Mouse (Mus musculus) adrenal gland, postnatal 25 days (tissue): ENCODE measurements around the gene 4933430I17Rik. TPM values are rescaled to one million over a fixed set of nuclear protein-coding genes. Genes with fewer than 3 reads are reported as not detected.
"Not testable (repeated sequence)": the region's sequence is repeated elsewhere in the genome, so short reads cannot be mapped to it uniquely, and the experiment has no call there.

Source experiments
- DNase-seq: peaks from one replicate; pipeline ENCODE4 v3.0.0; 2021; ENCODE audit warnings: mixed read lengths
- long read RNA-seq: library from polyadenylated mRNA; stranded (forward); transcript quantifications from one replicate; pipeline ENCODE4 v2.0.0, GENCODE M21; 2021
- total RNA-seq: library from RNA; stranded (reverse); gene quantifications from 2 replicates; pipeline ENCODE4 v1.2.3, GENCODE M21; 2021

4933430I17Rik gene
- total RNA-seq, result 0.64 TPM in 1 of 2 replicates, not detected in the other
- long read RNA-seq, result 0 reads

DNA sequence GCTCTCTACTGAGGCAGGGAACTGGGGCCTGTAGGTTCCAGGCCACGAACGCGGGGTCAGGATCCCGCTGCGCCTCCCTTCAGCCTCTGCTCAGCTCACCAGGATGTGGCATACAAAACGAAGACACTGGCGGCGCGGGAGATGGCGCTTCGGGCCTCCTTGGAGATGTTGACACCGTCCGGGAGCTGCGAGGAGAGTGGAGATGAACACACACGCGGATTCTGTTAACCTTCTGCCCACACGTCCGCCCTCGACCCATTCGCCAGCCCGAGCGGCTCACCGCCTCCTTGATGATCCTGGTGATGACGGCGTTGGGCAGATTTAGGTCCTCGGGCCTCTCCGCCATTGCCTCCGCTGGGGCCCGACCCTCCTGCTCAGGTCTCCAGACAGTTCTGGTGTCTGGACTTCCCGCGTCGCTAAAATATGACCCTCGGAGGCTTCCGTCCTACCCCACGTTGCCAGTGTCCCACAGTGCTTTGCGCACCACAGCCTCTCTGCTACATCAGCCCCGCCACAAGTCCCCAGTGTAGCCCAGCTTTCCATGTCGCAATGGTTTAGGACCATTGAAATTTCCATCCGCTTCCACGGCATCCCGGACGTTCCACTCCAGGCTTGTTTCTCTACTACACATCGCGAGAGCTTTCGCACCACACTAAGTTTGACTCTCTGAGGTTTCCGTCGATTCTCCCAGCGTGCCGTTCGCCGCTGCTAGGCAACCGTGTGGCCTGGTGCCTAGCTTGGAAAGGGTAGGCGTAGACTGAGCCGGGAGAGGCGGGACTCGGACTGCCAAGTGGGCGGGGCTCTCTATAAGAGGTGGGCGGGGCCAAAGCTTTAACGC, at the start of gene 4933430I17Rik, which contains the start of gene Pole3:
Gene 4933430I17Rik (plus strand): TSS at position 719 of the 838 bp plus-strand sequence.
Gene Pole3 (minus strand): TSS at position 418 of the 838 bp plus-strand sequence.
- DNase-seq, result peak; percentile 96

DNA sequence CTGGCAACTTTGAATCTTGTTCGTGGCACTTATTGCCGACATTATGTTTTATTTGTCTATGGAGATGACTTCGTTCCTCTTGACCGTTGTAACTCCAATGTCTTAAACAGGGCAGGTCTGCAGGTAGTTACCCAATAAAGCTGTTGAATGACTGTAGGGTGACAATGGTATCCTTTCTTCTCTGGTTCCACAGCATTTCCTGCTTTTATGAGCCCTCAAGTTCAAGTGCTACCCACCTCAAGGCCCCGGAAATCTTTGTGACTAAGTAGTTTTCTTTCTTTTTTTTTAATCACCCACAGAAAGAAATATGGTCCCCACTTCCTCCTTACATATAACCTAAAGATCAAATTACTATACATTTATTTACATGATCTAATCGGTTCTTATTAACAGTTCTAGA, 49.4 kb upstream of the 4933430I17Rik start:
- no peak for DNase-seq

DNA sequence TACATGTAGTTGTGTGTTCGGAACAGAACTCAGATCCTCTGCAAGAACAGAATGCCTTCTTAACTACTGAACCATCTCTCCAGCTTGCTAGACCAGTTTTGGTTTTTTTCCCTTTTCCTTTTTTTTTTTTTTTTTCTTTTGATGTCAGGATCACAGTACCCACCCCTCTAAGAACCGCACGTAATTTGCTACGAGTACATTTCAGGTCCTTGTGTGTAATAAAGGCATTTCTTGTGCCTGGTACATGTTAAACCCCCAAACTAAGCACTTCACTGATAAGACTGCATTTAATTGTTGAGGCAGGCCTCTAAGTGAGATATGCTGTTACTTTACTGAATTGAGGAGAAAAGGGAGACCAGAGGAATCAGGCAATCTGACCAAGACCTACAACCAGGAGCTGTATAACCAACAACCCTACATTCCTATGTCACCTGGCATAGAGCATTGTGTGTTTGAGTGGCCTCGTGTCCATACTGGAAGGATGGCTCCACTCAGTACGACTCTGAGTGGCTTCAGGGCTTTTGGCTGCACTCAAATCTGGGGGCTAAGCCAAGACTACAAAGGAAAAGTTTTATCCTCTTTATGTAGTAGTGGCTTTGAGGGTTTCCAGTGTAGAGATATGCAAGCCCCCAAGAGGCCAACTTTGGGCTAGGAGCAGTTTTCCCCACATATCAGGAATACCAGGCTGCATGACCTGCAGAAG, 47.5 kb upstream of the 4933430I17Rik start:
- no peak for DNase-seq

DNA sequence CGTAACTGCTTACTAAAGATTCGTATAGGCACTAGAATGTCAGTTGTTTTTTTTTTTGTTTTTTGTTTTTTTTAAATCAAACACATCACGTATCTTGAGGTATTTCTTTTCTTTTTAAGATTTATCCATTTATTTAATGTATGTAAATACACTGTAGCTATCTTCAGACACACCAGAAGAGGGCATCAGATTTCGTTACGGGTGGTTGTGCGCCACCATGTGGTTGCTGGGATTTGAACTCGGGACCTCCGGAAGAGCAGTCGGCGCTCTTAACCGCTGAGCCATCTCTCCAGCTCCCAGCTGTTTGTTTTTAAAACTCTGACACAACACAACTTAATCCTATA, 45.6 kb upstream of the 4933430I17Rik start:
- not testable (repeated sequence) for DNase-seq

DNA sequence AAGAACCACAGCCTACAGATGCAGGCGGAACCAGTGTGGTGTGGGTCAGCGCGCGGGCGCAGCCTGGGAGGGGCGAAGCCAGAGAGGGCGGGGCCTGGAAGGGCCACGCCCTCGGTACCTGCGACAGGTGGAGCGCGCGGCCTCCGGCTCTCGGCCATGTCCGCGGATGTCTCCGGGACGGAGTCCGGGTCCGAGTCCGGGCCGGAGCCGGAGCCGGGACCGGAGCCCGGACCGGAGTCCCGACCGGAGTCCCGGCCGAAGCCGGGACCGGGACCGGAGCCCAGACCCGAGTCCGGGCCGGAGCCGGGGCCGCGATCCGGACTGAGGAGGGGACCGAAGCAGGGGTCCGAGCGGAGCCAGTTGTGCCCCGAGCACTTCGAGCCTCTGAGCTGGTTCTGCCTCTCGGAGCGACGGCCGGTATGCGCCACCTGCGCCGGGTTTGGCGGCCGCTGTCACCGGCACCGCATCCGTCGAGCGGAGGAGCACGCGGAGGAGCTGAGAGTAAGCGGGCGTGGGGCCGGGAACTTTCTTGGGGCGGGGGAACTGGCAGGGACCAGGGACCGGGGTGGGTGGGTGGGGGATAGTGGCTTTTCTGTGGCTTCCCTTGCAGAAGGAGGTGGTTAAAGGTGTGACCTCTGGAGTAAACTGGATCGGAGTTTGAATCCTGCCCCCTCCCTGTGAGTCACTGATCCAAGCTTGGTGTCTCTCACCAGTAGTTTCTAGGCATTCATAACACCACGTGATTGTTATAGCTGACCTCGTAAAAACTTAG, 45.0 kb upstream of the 4933430I17Rik start, which contains the start of gene Bspry:
Gene Bspry (plus strand): TSS at position 117 of the 772 bp plus-strand sequence.
- peak; percentile 50 for DNase-seq

DNA sequence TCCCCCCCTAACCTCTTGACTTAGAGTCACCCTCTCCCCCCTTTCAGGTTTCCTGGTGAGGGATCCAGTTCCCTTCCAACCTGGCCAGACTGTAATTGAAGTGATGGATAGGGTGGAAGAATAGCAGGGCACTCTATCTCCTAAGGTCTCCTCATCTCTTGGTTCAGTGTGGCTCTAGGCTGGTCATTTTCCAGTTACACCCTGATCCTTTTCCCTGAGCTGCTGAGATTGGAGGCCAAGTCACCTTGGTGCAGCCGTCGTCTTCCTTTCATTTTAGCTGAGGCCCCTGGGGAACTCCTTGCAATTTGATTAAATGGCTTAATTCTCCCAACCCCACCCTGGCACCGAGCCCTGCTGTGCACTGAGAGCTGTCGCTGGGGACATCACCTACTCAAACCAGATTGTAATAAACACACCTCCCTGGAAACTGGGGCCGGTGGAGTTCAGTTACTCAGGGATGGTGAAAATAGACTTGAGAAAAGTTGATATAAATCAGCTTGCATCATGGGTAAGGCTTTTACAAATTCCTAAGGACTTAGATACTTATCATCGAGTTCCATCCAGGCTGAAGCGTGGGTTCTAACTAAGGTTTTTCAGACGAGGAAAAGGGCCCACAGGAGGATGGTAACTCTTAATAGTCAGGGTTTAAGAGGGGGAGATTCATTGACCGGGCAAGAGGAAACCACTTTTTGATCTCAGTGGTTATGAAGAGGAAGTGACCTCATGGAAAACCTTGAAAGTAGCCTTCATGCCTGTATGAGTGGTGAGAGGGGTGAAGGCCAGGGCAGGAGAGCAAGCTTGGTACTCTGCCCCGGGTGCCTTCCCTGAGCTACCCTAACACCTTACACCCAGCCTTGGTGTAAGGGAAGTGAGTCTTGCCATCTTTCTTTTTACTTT, 44.2 kb upstream of the 4933430I17Rik start:
- DNase-seq, result no peak

DNA sequence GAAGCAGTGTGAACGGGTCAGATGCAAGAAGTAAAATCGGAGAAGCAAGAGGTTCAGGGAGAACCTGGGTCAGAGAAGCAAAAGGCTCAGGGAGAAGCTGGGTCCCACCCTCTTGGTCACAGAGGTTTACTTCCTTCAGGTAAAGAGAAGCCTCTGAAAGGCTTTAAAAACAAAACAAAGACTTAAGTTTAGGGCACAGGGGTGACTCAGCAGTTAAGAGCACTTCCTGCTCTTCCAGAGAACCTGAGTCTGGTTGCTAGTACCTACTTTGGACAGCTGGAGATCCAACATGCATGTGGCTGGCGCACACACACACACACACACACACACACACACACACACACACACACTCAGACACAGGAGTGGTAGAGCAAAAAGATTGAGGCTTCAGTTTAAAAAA, 40.2 kb upstream of the 4933430I17Rik start:
- no peak for DNase-seq

DNA sequence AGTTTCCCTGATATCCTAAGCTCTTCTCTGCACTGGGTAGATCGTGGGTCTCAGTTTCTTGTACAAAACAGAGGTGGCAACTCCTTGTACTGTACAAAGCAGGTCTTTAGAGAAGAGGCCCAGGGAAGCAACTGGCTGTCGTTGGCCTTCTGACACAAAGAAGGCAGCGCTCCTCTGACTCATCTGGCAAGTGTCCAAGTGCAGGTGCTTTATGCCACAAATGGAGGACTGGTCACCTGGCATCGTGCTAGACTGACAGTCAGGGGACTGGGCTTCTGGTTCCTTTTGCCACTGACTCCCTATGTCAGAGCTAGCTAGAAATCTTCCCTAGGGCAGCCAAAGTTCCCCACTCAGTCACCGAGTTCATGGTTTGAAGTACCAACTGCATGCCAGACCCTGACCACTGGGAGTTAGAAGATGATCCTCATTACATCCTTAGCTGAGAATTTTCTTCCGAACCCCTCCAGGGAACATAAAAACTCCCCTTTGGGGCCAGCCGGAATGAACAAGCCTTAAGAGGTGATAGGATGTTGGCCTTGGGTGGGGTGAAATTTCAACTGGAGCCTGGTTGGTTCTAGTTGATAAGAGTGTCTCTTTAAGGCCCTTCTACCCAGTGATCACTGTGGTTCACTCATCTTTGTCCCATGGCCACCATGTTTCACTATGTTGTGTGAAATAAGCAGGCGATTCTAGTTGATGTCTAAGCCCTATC, 39.6 kb upstream of the 4933430I17Rik start:
- no peak for DNase-seq

DNA sequence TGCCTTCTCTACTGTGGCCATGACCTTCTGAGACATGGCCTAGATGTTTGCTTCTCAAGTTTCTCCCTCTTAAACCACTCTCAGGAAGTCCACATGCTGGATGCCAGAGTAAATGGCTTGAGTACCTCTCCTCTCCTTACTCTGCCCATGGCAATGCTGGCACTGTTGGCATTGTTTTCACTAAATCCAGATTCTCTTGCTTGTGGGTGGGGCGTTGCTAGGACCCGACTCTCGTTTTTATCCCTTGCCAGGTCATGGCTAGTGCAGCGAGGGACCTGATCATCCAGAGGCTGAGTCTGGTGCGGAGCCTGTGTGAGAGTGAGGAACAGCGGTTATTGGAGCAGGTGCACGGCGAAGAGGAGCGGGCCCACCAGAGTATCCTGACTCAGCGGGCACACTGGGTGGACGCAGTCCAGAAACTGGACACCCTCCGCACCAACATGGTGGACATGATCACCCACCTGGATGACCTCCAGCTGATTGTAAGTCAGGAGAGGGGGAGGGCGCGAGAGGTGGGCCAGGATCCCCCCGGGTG, 38.9 kb upstream of the 4933430I17Rik start:
- DNase-seq, result no peak

DNA sequence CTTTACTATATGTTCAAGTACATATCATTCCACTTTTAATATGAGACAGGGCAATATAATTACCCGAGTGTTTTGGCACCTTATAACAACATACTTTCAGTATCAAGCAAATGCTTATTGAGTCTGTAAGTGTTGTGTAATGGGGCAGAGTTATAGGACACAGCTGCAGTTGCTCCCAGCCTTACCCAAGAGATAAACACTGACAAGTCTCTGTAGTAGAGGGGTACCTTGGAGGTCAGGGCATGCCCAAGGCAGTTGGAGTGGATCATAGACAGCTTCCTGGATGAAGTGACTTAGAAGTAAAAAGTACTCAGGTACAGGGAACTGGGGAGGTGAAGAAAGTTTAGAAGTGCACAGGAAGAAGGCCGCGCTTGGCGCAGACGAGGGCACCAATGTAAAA, 38.0 kb upstream of the 4933430I17Rik start:
- DNase-seq, result no peak

DNA sequence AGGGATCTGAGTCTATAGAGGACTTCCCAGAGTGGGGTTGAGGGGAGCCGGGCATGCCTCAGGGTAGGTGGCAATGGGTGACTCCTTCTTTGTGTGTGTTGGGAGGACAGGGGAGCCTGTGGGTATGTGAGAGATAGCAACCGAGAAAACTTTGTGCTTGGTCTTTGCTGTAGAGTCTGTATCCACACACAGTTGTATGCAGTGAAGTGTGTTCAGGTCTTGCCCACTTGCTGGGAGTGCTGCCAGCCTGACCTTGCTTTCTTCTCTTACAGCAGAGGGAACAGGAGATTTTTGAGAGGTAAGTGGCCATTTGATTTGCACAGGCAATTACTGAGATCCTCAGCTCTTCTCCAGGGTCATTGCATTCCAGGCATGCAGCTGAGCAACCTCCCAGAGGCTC, 37.3 kb upstream of the 4933430I17Rik start:
- DNase-seq, result no peak

DNA sequence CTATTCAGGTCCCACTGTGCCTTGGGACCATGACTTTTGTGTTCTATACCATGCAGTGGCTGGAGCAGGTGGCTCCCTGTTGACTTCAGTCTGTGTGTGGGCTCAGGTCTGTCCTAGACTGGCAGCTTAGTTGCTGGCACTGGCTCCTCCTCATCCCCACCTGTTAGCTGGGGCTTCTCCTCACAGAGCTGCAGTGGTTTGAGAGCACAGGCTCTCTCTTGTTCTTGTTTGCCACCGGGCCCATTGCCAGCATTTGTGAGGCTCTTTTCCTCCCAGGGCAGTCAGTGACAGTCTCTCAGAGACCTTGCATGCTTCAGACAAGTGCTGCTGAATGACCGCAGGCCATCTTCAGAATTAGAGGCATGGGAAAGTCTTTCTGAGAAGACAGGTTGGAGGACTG, 32.5 kb upstream of the 4933430I17Rik start:
- DNase-seq, result no peak

DNA sequence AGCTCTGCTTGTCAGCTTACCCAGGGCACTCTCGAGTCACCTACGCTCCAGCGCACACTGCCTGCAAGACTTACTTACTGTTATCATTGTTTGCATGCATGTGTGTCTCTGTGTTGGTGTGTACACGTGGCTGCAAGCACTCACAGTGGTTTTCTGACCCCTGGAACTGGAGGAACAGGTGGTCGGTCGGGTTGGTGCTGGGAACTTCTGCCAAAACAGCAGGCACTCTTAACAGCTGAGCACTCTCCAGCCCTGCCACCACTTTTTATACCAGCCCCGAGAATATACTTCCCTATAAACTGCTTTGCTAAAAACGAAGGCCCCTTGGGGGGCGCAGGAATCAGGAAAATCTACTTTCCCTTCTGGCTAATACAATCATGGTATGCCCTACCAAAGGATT, 30.9 kb upstream of the 4933430I17Rik start:
- no peak for DNase-seq

DNA sequence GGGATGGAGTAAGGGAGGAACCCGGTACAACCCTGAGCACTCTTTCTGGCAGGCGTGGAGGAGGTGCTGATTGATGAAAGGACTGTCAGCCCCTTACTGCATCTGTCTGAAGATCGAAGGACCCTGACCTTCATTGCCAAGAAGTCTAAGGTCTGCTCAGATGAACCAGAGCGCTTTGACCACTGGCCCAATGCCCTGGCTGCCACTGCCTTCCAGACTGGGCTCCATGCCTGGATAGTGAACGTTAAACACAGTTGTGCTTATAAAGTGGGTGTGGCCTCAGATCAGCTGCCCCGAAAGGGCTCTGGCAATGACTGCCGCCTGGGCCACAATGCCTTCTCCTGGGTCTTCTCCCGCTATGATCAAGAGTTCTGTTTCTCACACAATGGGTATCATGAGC, 29.2 kb upstream of the 4933430I17Rik start:
- DNase-seq, result no peak

DNA sequence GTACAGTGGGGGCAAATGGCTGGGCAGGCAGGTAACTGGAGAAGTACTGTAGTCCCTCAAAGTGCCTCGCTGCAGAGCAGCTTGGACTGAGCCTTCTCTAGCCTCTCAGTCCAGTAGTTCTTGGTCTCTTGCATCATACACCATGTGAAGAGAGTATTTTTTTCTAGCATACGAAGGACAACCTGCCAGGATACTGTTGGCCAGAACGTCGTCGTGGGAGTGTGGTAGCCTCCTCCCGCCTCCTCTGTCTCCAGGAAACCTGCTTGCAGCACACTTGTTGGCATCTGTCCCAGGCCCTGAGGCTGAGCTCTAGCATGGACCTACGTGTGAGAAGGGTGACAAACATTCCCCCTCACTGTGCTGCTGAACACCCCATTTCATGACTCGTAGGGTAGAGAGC, 28.4 kb upstream of the 4933430I17Rik start:
- DNase-seq, result peak; percentile 67

DNA sequence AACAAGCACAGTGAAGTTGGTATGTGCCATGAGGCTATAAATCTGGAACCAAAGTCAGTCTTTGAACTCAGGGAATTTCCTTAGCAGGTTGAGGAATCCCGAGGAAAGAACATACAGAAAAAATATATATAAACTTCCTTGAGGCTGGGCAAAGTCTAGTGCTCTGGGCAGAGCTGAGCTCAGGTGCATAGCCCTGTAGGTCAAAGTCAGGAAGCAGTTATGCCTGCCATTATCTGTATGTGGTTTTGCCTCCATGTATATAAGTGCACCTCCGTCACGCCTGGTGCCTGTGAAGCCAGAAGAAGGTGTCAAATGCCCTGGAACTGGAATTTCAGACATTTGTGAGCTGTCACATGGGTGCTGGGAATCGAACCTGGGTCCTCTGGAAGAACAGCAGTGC, 24.4 kb upstream of the 4933430I17Rik start:
- DNase-seq, result no peak

DNA sequence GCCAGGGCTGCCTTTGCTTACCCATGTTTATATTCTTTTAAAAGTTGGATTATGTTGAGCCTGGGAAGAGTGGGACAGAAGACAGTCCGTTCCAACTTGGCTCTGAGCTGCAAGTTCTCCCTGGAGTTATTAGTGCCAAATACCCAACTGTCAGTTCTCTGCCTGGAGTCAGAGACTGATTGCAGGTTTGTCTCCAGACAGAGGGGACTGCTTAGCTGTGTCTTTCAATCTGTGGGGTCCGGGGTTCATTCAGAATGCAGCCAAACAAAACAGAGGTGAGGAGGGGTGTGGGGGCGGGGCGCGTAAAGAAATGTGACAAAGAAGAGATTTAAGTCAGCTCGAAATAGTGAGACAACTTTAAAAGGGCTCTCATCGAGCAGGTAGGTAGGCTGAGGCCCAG, 23.6 kb upstream of the 4933430I17Rik start:
- no peak for DNase-seq

DNA sequence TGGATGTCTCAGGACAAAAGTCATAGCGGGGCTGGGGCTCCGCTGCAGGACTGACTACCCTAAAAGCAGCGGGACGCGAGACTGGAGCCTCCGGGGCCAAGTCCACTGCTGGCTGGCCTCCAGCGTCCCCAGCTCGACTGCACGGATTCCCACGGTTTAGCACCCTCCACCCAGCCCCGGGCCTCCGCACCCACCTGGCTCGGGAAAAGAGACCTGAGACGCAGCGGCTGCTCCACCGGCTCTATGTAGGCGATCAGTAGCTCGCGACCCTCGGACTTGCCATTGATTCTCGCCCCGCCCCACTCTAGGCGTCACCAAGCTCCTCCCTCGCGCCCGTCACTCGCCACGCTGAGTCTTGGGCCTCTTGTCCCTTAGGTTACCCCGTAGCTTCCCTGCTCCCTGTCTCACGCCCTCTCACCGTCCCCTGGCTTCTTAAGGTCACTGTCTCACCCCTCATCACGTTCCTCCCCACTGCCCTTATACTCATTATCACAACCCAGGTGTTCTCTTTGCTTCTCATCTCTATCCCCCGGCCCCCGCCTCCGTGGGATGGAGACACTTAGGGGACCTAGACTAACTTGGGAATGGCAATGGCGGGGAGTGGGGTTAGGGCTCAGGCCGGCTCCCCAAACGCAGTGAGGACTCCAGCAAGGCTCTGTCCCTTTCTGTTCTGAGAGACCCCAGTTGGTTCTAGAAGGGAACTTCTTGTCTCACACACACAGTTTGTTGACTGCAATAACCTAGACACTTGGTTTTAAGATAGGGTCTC, 23.0 kb upstream of the 4933430I17Rik start:
- peak; percentile 89 for DNase-seq

DNA sequence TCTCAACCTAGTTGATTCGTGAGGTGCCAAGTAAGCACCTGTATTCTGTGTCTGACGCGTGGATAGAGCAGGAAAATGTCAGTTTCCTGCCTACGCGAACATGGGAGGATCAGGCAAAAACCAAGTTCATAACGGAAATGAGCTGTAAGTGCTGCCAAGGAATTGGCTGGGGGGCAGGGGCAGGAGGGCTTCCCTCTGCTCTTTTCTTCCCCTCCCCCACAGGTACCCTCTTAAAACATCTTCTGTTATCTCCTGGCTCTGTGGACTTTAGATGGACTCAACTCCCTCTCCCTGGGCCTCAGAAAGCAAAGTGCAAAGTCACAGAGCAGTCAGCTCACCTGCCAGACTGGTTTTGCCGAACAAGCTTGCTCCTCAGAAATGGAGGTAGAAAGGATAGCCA, 22.2 kb upstream of the 4933430I17Rik start:
- DNase-seq, result no peak
